Mouse (Mus musculus): ENCODE measurements at regions not wholly inside any gene's neighbourhood (a gene's known extent, or its start where the extent isn't known, plus 50 kb on each side); places are given as distances from the start of the nearest gene placed in this dataset.

- Histone ChIP-seq H3K9ac (replicated peaks; ENCODE audit: low read depth) (no peak overlapping the region), H3K9me3 (ENCODE audit: low read length) (no peaks in the 10 kb centered on the region), H3K27ac (ENCODE audit: low read length) (no peak overlapping the region), H3K4me1 (ENCODE audit: insufficient read depth, low read depth, low read length) (no peaks in the 10 kb centered on the region), H3K4me3 (ENCODE audit: low read depth, low read length) (no peak overlapping the region), H3K36me3 (ENCODE audit: insufficient read depth, low read length) (no peaks in the 10 kb centered on the region), H3K27me3 (replicated peaks; ENCODE audit: insufficient read depth, low read length) (no peaks in the 10 kb centered on the region), H3K4me2 (replicated peaks; ENCODE audit: low read depth, low read length) (no peak overlapping the region)
- TF ChIP-seq CTCF (IDR thresholded peaks at IDR 0.05) (no peak), EP300 (IDR thresholded peaks at IDR 0.05) (no peak)
- ATAC-seq (no peak), DNase-seq (ENCODE audit: low spot score) (no peak)
Measured at GRCm38 (mm10) chr11:19205174-19205573, 186.4 kb upstream of the Meis1 start.

GRCm38 (mm10) chr11:19219476-19219875 is 200.7 kb upstream of the Meis1 start:
- H3K4me1 ChIP-seq (ENCODE audit: insufficient read depth, low read depth, low read length) = no peaks in the 10 kb centered on the region
- H3K36me3 ChIP-seq (ENCODE audit: insufficient read depth, low read length) = no peaks in the 10 kb centered on the region
- TF ChIP-seq EP300 (IDR thresholded peaks at IDR 0.05) (no peak), CTCF (IDR thresholded peaks at IDR 0.05) (no peak)
- no peaks in the 10 kb centered on the region for H3K27me3 ChIP-seq (replicated peaks; ENCODE audit: insufficient read depth, low read length)
- H3K9ac ChIP-seq (replicated peaks; ENCODE audit: low read depth) = no peak overlapping the region
- no peak overlapping the region for H3K4me3 ChIP-seq (ENCODE audit: low read depth, low read length)
- DNase-seq (ENCODE audit: low spot score) (no peak), ATAC-seq (no peak)
- H3K4me2 ChIP-seq (replicated peaks; ENCODE audit: low read depth, low read length) = no peak overlapping the region
- H3K27ac ChIP-seq (ENCODE audit: low read length) = no peak overlapping the region
- WGBS = 78% methylated on average over 3 of the region's 3 CpGs
- no peaks in the 10 kb centered on the region for H3K9me3 ChIP-seq (ENCODE audit: low read length)

- H3K9me3 ChIP-seq (ENCODE audit: low read length) = no peaks in the 10 kb centered on the region
- H3K9ac ChIP-seq (replicated peaks; ENCODE audit: low read depth) = no peak overlapping the region
- DNase-seq (ENCODE audit: low spot score) = no peak
- H3K4me1 ChIP-seq (ENCODE audit: insufficient read depth, low read depth, low read length) = no peaks in the 10 kb centered on the region
- 86% methylated on average over 1 of the region's 1 CpGs for WGBS
- H3K4me2 ChIP-seq (replicated peaks; ENCODE audit: low read depth, low read length) = no peak overlapping the region
- peak; percentile 54 for TF ChIP-seq EP300 (IDR thresholded peaks at IDR 0.05)
- TF ChIP-seq CTCF (IDR thresholded peaks at IDR 0.05) = no peak
- ATAC-seq = peak; percentile 68
- no peak overlapping the region for H3K4me3 ChIP-seq (ENCODE audit: low read depth, low read length)
- H3K27ac ChIP-seq (ENCODE audit: low read length) = no peak overlapping the region
- H3K27me3 ChIP-seq (replicated peaks; ENCODE audit: insufficient read depth, low read length) = no peaks in the 10 kb centered on the region
- no peaks in the 10 kb centered on the region for H3K36me3 ChIP-seq (ENCODE audit: insufficient read depth, low read length)
Measured at GRCm38 (mm10) chr11:19221442-19221841, 202.7 kb upstream of the Meis1 start.

GRCm38 (mm10) chr11:19226756-19227155 is 208.0 kb upstream of the Meis1 start:
- Histone ChIP-seq H3K27me3 (replicated peaks; ENCODE audit: insufficient read depth, low read length) (no peaks in the 10 kb centered on the region), H3K36me3 (ENCODE audit: insufficient read depth, low read length) (no peaks in the 10 kb centered on the region), H3K4me1 (ENCODE audit: insufficient read depth, low read depth, low read length) (no peaks in the 10 kb centered on the region), H3K4me2 (replicated peaks; ENCODE audit: low read depth, low read length) (no peak overlapping the region), H3K27ac (ENCODE audit: low read length) (no peak overlapping the region), H3K9me3 (ENCODE audit: low read length) (no peaks in the 10 kb centered on the region), H3K9ac (replicated peaks; ENCODE audit: low read depth) (no peak overlapping the region), H3K4me3 (ENCODE audit: low read depth, low read length) (no peak overlapping the region)
- DNase-seq (ENCODE audit: low spot score) (no peak), ATAC-seq (no peak)
- no peak for TF ChIP-seq CTCF (IDR thresholded peaks at IDR 0.05)
- TF ChIP-seq EP300 (IDR thresholded peaks at IDR 0.05) = no peak
- WGBS = 74% methylated on average over 2 of the region's 2 CpGs

GRCm38 (mm10) chr11:19227716-19228115 is 208.9 kb upstream of the Meis1 start:
- Histone ChIP-seq H3K36me3 (ENCODE audit: insufficient read depth, low read length) (no peaks in the 10 kb centered on the region), H3K27me3 (replicated peaks; ENCODE audit: insufficient read depth, low read length) (no peaks in the 10 kb centered on the region), H3K4me2 (replicated peaks; ENCODE audit: low read depth, low read length) (no peak overlapping the region), H3K9me3 (ENCODE audit: low read length) (no peaks in the 10 kb centered on the region), H3K4me3 (ENCODE audit: low read depth, low read length) (no peak overlapping the region), H3K27ac (ENCODE audit: low read length) (no peak overlapping the region), H3K9ac (replicated peaks; ENCODE audit: low read depth) (no peak overlapping the region), H3K4me1 (ENCODE audit: insufficient read depth, low read depth, low read length) (no peaks in the 10 kb centered on the region)
- WGBS = 70% methylated on average over 4 of the region's 4 CpGs
- no peak for ATAC-seq
- DNase-seq (ENCODE audit: low spot score) = no peak
- no peak for TF ChIP-seq EP300 (IDR thresholded peaks at IDR 0.05)

- no peak overlapping the region for H3K27ac ChIP-seq (ENCODE audit: low read length)
- WGBS = 82% methylated on average over 11 of the region's 11 CpGs
- no peak overlapping the region for H3K4me2 ChIP-seq (replicated peaks; ENCODE audit: low read depth, low read length)
- no peak for ATAC-seq
- no peaks in the 10 kb centered on the region for H3K4me1 ChIP-seq (ENCODE audit: insufficient read depth, low read depth, low read length)
- no peak for TF ChIP-seq EP300 (IDR thresholded peaks at IDR 0.05)
- no peak overlapping the region for H3K4me3 ChIP-seq (ENCODE audit: low read depth, low read length)
- no peaks in the 10 kb centered on the region for H3K27me3 ChIP-seq (replicated peaks; ENCODE audit: insufficient read depth, low read length)
- no peaks in the 10 kb centered on the region for H3K9me3 ChIP-seq (ENCODE audit: low read length)
- no peak overlapping the region for H3K9ac ChIP-seq (replicated peaks; ENCODE audit: low read depth)
- H3K36me3 ChIP-seq (ENCODE audit: insufficient read depth, low read length) = no peaks in the 10 kb centered on the region
- DNase-seq (ENCODE audit: low spot score) = no peak
Measured at GRCm38 (mm10) chr11:19246390-19247114, 227.8 kb upstream of the Meis1 start.

GRCm38 (mm10) chr11:19253605-19254004 is 234.8 kb upstream of the Meis1 start:
- Histone ChIP-seq H3K4me1 (ENCODE audit: insufficient read depth, low read depth, low read length) (no peaks in the 10 kb centered on the region), H3K36me3 (ENCODE audit: insufficient read depth, low read length) (no peaks in the 10 kb centered on the region), H3K9me3 (ENCODE audit: low read length) (no peaks in the 10 kb centered on the region), H3K27ac (ENCODE audit: low read length) (no peak overlapping the region), H3K4me2 (replicated peaks; ENCODE audit: low read depth, low read length) (no peak overlapping the region), H3K9ac (replicated peaks; ENCODE audit: low read depth) (no peak overlapping the region), H3K4me3 (ENCODE audit: low read depth, low read length) (no peak overlapping the region), H3K27me3 (replicated peaks; ENCODE audit: insufficient read depth, low read length) (no peaks in the 10 kb centered on the region)
- DNase-seq (ENCODE audit: low spot score) (no peak), ATAC-seq (no peak)
- WGBS = 25% methylated on average over 5 of the region's 5 CpGs
- TF ChIP-seq EP300 (IDR thresholded peaks at IDR 0.05) (no peak), CTCF (IDR thresholded peaks at IDR 0.05) (no peak)
